Mouse (Mus musculus): Measurements from ENCODE around the gene Rbfox1.
A peak's percentile ranks its signal among the peaks of the same experiment; 100 is the strongest.

Rbfox1 gene

DNA sequence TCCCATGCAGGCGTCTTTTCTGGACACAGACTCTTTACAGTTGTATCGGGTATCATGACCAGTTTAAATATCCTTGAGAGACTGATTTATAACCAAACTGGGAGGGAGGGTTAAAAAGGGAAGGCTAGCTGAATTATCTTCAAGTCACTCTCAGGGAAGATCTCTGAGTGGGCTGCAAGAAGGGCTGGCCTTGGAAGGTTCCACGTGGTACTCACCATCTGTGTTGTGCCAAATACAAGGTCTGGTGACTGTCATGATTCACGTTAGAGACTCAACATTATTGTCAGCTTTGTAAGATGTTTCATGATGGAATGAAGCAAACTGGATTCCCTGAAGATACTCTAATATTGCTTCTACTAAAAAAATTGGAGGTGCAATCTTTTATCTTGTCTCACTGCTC is 847.5 kb downstream of the Rbfox1 start:
- no peak for DNase-seq

DNA sequence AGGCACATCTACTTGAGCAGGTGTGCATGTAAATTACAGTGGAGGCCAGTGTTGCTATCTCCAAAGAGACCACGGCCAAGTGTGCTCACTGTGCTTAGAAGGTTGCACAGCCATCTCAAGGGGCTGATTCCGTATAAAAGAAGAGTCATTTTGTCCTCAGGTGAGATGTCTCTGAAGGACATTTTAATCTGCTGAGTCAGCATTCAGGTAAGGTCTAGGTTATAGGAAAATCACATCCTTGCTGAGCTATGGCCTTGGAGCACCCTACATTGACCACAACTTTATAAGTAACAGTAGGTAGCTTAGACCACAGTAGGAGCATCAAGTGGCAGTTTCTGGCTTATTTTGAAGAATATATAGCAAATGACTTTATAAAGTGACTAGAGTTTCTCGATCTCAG is 848.3 kb downstream of the Rbfox1 start:
- DNase-seq = no peak

DNA sequence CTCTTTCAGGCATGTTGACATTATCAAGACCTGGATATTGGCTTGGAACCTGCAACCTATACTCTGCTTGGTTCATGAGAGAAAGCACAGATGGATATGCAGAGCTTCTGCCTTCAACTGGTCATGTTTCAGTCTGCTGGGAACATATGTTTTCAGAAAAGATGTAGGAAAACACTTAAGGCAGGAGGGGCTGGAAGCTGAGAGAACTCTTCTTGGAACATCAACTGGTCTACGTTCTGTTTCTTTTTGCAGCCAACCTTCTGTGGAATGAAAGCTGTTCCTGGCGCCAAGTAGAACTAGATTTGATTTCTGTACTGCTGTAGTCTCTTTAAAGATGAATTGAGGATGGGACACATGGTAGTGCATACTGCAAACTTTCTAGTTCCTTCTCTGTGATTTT is 851.4 kb downstream of the Rbfox1 start:
- DNase-seq = no peak

DNA sequence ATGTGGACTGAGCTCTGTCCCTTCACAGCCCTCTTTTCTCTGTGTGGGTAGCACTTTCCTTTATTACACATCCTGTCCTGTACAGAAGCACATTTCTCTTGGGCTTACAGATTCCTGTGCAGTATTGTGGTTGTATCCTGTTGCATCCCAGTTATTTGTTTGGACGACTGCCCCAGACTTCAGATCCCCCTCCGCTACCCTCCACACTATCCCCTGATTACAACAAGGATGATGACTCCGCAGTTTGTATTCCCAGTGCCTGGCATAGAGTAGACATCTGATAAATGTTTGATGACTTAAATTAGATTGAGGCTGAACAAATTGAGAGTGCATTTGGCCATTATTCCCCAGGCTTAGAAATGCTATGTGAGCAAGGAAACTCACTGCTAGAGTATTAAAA is 851.8 kb downstream of the Rbfox1 start:
- DNase-seq = no peak

DNA sequence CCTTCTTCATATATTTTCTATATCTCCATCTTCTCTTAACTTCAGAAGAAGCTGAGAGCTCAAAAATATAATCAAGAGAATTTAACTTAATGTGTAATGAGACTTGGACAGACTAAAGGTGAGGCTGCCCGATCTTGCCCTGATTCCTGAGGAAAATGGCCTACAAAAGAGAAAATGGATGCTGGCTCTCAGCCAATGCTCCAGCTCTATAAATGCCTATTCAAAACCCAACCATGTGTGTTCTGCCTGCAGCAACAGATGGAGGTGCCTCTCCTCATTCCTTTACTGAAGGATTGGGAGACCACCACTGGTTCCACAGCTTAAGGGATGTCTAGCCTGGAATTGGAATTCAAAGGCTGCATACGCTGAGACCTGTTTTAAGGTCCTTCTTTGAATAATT is 861.0 kb downstream of the Rbfox1 start:
- peak; percentile 32 for DNase-seq

DNA sequence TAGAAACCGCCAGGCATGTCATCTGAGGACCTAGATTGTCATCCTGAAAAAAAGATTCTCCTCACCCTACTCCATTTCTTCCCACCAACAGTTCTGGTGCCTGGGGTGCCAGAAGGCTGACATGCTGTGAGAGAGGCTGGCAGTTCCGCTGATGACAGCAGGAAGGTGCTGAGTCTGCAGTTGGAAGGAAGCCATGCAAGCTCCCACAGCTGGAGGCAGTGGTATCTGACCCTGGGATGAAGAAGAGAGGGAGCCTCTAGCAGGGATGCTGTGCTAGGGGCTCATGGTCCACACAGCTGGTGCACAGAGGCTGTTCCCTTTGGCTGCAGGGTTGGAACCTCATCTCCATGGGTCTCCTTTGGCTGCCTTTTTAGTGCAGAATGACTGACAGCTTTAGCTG is 865.3 kb downstream of the Rbfox1 start:
- no peak for DNase-seq

DNA sequence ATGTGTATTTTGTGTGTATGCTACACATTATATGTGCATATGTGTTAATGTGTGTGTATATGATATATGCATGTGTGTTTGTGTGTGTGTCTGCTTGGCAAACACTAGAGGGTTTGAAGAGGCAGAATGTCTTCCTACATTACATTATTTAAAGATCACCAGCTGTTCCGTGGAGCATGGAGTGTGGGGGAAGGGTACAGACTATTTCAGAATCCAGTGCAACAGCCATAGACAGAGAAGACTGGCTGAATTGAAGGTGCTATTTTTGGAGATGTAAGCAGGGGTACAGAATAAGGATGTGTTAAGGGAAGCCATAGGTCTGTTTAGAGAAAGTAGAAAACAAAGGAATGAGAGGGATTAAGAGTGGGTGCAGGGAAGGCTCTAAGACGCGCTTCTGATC is 869.7 kb downstream of the Rbfox1 start:
- DNase-seq = peak; percentile 14

DNA sequence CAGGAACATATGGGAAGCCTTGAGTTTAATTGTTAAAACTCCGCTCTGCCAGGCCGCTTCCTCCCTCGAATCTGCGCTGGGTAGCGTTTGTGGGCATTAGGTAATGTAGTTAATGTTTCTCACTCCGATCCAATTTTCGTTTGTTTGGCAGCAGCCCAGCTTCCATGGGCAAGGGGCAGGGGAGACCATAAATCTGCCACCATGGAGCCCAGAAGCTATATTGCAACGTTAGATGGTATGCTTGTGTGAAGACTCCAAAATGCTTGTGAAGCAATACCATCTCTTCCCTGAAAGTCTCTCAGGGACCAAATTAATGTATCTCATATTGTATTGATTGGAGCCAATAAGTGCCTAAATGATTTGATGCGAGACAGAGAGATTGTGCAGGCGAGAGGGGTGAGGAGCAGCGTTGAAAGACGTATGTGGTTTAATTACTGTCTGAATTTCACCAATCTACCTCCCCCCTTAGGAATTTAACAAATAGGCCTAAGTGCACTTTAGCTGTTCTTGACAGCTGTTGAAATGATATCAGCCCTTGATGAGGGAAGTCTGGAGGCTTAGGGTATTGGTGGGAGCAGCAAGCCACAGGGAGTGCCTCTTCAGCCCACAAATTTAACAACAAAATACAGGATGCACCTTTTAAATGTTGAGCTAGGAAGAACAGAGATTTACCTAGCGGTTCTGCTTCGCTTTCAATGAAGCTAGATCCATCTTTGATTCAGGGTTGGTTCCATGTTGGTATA is 884.5 kb downstream of the Rbfox1 start:
- DNase-seq = no peak

DNA sequence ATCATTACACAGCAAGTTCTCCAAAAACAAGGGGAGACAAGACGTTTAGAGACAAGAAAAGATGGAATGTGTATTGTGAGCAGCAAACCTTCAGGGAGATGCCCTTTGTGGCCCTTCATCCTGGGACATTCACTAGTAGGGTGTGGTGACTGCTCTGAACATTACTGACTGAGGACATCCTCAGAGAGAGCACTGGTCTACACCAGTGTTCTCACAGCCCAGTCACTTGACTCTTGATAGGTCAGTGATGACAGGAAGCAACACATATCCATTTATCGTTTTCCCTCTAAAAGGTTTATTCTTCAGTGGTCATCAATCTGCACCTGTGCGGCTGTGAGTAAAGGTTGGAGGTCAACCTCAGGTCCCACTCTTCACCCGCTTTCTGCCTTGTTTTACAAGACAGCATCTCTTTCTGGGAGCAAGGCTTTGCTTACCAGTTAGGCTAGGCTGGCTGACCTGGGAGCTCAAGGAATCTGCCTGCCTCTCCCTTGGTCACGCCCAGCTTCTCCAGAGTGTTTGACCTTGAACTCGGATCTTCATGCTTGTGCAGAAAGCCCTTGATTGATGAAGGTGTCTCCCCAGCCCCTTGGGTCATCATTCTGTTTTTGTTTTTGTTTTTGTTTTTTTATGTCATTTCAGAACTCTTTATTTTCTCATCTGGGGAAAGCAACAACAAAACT is 892.5 kb downstream of the Rbfox1 start:
- DNase-seq = no peak

DNA sequence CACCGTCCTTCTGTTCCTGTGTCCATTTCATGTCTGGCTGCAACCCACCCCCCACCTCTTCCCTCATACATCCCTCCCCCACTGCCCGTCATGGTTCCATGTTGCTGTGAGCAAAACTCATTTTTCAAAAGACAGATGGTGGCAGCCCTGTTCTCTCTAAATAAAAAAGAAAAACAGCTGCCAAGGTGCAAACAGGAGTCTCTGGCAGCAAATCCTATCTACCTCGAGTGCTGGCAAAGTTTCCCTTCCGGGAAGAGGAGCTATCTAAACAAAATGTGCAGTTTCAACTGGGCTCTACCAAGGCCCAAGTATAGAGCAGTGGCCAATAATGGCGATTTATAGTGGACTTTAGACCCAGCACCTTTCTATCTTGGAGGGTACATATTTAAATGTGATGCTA is 899.0 kb downstream of the Rbfox1 start:
- no peak for DNase-seq

DNA sequence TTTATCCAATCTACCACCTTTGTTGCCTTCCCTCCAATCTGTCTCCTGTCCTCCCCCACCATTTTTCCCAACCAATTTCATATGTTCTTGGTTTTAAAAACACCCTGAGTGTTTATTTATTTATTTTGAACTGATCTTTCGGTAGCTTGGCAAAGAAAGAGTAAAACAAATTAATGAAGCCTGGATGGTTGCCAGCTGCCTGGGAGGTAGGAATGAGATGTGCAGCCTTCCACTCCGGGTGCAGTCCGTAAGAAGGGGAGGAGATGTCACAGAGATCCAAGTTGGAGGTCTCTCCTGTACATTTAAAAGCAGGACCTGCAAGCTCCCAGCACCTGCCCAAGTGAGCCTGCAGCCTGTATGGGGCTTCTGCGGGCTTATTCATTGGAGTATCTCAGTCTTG is 899.9 kb downstream of the Rbfox1 start:
- DNase-seq = peak; percentile 11

DNA sequence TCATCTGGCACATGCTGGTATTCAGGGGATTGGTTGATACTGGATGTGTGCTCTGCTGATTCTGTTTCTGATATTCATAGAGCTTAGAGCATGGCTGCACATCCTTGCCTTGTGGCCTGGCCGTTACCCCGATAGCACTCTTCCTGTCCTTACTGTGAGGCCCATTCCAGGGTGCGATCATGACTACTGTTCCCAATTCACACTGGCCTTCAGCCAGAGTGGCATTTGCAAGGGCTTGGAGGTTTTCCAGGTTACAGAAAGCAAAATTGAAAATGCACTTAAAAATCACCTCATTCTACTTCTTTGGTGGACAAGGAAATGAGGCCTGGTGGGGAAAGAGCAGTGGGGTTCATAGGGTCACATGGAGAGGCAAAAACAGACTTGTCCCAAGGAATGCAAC is 906.1 kb downstream of the Rbfox1 start:
- DNase-seq = no peak

DNA sequence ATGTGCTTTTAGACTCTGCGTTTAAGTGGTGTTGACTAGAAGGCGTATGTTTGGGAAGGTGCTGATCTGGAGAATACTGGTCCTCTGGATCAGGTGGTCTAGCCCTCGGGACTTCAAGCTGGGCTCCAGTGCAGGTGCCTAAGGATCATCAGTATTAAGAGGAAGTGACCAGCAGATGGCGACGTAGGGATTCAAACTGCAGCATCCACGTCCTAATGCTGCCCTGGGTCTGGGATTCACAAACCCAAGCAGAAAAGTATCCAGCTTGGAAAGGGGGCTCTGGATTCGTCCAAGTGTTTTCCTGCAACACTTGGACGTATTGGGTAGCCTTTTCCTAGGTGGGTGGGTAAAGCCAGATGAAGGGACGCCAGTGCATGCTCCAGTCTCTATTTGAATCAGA is 906.5 kb downstream of the Rbfox1 start:
- DNase-seq = peak; percentile 79

DNA sequence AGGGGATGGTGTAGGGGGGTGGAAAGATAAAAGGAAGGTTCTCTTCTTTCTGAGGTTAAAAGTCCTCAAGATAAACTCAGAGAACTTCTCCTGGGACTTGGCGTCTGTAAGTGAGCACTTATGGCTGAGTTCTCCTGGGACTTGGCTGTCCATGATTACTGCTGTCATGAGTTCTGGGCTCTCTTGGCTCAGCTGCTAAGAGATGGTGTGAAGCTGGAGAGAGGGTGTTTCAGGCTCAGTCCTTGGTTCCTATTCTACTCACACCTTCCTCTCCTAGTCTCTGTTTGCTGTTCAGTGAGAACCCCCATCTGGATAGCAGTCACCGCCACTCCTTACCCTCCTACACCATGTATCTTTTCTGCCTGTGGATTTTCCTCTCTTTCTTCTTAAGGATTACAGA is 921.1 kb downstream of the Rbfox1 start:
- DNase-seq = no peak

DNA sequence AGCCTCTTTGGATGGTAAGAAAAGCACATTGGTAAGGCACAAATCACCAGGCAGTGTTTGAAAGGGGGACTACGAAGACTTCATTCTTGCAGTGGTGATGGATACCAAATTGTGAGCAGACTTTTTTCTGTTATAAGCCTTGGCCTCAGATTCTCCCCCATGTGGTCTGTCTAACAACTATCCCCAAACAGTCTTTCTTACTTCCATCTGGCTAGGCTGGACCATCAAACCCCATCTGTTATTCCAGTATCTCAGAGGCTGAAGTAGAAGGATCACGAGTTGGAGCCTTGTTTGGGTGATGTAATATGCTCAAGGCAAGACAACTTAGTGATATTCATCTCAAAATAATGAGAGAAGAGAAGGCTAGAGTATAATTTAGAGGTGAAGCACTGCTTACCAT is 922.7 kb downstream of the Rbfox1 start:
- no peak for DNase-seq

DNA sequence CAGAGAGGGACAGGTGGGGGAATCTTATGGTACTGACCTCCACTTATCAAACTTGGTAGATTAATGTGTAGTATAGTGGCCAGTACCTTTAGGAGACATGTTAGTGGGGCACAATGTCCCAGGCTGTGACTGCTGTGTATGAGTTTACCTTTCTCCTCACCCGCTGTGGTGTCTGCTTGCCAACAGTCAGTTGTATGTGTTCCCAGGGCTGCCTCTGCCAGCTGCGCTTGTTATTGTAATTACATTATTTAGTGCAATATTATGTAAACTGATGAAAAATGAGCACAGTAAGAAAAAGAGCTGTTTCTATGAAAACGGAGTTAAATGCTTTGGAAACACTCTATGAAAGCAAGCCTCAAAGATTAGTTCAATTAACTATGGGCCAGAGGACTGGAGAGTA is 928.7 kb downstream of the Rbfox1 start:
- no peak for DNase-seq

DNA sequence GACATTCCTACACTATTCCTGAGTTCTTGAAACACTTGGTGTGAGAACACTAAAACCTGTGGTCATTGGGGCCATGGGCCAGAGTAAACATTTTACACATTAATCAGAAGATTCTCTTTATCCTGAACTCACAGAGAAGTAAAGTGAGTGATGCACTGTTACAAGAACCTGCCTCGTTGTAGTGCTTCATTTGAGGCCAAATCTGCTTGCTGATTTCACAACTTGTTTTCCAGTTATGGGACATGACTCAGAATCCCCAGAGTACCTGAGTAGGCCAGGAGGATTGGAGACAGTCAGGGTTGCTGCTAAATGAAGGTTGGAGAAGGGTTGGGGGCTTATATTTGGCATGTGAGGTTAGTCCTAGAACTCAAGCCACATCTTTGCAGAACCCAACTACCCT is 936.6 kb downstream of the Rbfox1 start:
- DNase-seq = no peak

DNA sequence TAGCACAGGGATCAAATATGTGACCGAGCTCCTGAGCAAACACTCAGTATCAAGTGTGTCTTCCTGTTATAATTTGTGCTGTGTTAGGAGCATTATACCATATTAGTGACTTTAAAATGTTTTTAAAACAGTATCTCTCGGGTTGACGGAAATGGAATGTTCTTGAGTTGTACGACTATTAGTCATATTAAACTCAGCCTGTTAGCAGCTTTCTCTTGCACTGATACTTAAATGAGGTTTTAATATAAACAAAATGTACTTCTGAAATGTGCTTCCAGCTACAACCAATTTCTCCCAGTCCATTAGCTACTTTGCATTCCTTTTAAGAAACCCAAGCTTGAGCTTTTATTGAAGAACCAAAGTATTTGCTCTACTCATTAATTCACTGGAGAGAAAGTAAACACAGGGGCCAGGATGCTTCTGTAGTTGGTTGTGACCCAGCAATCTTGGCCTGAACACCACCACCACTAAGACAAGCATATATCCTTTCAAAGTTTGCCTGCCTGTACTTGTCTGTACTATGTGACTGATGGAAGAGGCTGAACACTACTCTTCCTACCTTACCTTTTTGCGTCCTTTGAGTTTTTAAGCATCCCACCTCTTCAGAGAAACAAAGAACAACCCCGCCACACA is 944.9 kb downstream of the Rbfox1 start:
- no peak for DNase-seq

DNA sequence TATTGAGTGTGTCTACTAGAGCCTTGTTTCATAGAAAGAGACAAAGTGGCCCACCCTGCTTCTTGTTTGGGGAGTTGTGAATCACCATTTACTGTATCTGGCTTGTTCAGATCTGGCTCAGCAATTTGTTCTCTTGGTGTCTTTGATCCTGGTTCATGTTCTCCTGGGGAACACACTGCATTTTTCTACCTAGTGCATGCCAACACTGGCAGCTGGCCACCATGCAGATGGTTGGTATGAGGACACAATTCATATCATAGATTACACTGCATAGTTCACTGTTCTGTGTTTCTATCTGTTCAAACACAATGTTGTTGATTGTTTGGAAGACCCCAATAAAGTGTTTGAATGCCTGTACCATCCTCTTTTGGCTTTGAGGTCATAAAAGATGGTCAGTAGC is 948.3 kb downstream of the Rbfox1 start:
- no peak for DNase-seq

DNA sequence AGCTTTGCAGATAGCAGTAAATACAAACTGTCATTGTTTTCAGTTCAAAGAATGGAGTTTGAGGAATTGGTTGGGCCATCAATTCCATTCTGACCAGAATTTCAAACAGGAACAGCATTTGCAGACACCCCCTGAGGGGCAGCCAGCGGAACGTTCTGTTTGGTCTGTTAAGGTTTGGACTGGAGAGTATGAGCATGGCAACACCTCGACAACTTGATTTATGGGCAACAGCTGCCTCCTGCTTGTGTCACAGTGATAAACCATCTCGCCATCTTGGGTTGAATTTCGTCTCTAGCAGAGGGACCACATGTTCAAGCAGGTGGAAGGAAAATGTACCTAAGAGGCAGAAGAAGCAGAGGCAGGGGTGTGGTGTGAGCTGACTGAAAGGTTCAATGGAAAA is 949.9 kb downstream of the Rbfox1 start:
- DNase-seq = no peak

DNA sequence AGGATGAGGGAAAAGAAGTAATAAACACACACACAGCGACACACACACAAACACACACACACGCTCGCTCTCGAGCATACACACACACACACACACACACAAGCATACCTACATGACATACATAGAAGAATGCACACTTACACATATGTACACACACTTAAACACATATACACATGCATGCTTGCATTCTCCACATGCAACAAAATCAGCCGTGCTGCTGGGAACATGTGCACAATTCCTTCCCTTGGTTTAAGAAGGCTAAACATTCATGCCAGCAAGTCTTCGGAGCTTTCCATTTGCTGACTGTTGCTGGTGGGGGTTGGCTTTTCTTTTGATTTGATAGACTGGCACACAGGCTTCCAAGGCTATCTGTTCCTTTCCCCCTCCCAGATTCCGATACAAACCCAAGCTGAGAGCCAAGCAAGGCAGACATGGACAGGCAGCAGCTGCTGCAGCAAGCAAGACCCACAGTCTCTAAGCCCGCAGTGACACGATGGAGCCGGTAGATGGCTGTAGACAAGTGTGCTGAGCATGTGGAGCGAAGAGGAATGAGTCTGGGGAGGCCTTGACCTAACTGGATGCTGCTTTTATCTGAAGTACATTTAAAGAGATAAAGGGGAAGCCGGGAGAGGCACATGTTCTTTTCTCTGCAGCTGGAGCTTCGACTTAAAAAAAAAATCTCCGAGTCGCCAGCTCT is 954.3 kb downstream of the Rbfox1 start:
- DNase-seq = peak; percentile 80

DNA sequence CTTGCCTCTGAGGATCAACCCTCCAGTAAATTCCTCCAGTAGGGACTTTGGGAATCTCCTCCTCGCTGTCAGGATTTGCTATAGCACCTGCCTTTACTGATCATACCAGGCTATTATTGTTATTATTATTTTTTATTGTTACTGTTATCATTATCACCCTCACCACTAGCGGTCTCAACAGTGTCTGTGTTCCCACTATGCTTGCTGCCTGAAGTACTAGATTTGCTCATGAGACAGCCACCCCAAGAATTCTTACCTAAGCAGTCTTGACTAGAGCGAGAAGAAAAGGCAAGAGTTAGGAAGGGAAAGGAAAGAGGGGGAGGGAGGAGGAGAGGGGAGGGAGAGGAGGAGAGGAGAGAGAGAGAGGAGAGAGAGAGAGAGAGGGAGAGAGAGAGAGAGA is 954.9 kb downstream of the Rbfox1 start:
- DNase-seq = no peak

DNA sequence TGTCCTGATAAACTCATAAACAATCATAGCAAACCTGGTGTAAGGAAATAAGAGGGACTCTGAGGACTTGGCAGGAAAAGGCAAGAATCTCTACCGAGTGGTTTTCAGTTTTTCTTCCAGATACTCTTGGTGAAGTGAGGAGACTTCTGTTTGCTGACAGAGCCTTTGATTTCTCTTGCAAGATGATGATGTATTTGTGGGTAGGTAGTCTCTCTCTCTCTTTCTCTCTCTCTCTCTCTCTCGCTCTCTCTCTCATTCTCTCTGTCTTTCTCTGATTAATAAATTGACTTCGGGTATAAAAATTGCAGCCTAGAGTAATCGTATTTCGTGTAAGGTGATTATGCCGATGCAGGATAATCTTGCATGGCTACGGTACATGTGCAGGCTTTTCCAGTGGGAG is 955.3 kb downstream of the Rbfox1 start:
- DNase-seq = no peak

Measured in retina, postnatal 1 day (tissue).